Mouse (Mus musculus) brain, embryonic 14.5 days (tissue): ENCODE results near the gene 2810006K23Rik. TPM values are rescaled to one million over a fixed set of nuclear protein-coding genes. Genes with fewer than 3 reads are reported as not detected.
"Not testable (repeated sequence)": the region's sequence is repeated elsewhere in the genome, so short reads cannot be mapped to it uniquely, and the experiment has no call there.

Experiments
- DNase-seq: peaks from one replicate; pipeline ENCODE4 v3.0.0-alpha.2; 2011; ENCODE audit warnings: low read depth
- CTCF ChIP-seq: fragments of 200-500 bp; IDR thresholded peaks from 2 replicates; pipeline ENCODE4 v1.5.1; 2012; ENCODE audit warnings: inconsistent platforms, mild to moderate bottlenecking, moderate library complexity, borderline replicate concordance; ENCODE audit not compliant: insufficient read depth, insufficient read length; ENCODE audit errors: extremely low read depth
- POLR2A ChIP-seq: fragments of 200-500 bp; IDR thresholded peaks from 2 replicates; pipeline ENCODE4 v1.6.1; 2012; ENCODE audit warnings: mild to moderate bottlenecking, inconsistent platforms, borderline replicate concordance; ENCODE audit not compliant: poor library complexity, insufficient read depth, insufficient read length, severe bottlenecking; ENCODE audit errors: extremely low read depth
- polyA plus RNA-seq: library from polyadenylated mRNA; depleted of rRNA; stranded (reverse); fragments of >200 nt; gene quantifications from 2 replicates; pipeline ENCODE4 v1.2.3, GENCODE M21; 2012

2810006K23Rik gene
- polyA plus RNA-seq, 1 experiment = 10.8 TPM

- TF ChIP-seq CTCF (peak; percentile 15; the same call in 1 of the 2 replicates), POLR2A (peak; percentile 39; the same call in 1 of the 2 replicates)
- peak; percentile 97 for DNase-seq
These were observed 24.4 kb downstream of the 2810006K23Rik start for GRCm38 (mm10) chr5:124352141-124352920.

- TF ChIP-seq POLR2A = no peak
- no peak for TF ChIP-seq CTCF
- DNase-seq = peak; percentile 47
These were observed 25.3 kb downstream of the 2810006K23Rik start for GRCm38 (mm10) chr5:124353011-124353725.

- DNase-seq = peak; percentile 72
- TF ChIP-seq POLR2A = 0 out of 2 replicates have a peak, but pooled peaks have one; percentile 15
- peak; percentile 46; the same call in 1 of the 2 replicates for TF ChIP-seq CTCF
These were observed 26.0 kb downstream of the 2810006K23Rik start for GRCm38 (mm10) chr5:124353726-124354547.

- no peak for TF ChIP-seq POLR2A
- TF ChIP-seq CTCF = no peak
- peak; percentile 80 for DNase-seq
These were observed 26.9 kb downstream of the 2810006K23Rik start for GRCm38 (mm10) chr5:124354574-124355424.

GRCm38 (mm10) chr5:124355425-124355959 is 27.6 kb downstream of the 2810006K23Rik start:
- DNase-seq = no peak
- TF ChIP-seq CTCF = no peak
- TF ChIP-seq POLR2A = no peak

GRCm38 (mm10) chr5:124356695-124357094 is 28.8 kb downstream of the 2810006K23Rik start:
- DNase-seq = no peak
- no peak for TF ChIP-seq POLR2A
- no peak for TF ChIP-seq CTCF

GRCm38 (mm10) chr5:124359641-124360040 is 31.8 kb downstream of the 2810006K23Rik start:
- TF ChIP-seq CTCF (peak; percentile 32; the same call in 1 of the 2 replicates), POLR2A (no peak)
- DNase-seq = peak; percentile 26

- DNase-seq = not testable (repeated sequence)
These were observed 35.1 kb downstream of the 2810006K23Rik start, which contains the start of gene Cdk2ap1 for GRCm38 (mm10) chr5:124362982-124363381. Cdk2ap1 (minus strand) TSS chr5:124363082.

- DNase-seq = peak; percentile 32
These were observed 36.5 kb downstream of the 2810006K23Rik start for GRCm38 (mm10) chr5:124364173-124364918.

GRCm38 (mm10) chr5:124365754-124366153 is 37.9 kb downstream of the 2810006K23Rik start:
- TF ChIP-seq POLR2A = no peak
- no peak for TF ChIP-seq CTCF

More at GRCm38 (mm10) chr5:124364173-124364918, 36.5 kb downstream of the 2810006K23Rik start:
- TF ChIP-seq POLR2A = no peak
- no peak for TF ChIP-seq CTCF

More at GRCm38 (mm10) chr5:124365754-124366153, 37.9 kb downstream of the 2810006K23Rik start:
- DNase-seq = no peak
